Mouse (Mus musculus) hindbrain, embryonic 10.5 days (tissue): ENCODE results near the gene Six4. TPM values are rescaled to one million over a fixed set of nuclear protein-coding genes. Genes with fewer than 3 reads are reported as not detected.

ENCODE experiments used
- polyA plus RNA-seq: library from polyadenylated mRNA; unstranded; fragments of >200 nt; fragmentation: Nextera tagmentation; extraction: Ambion mirVana; gene quantifications from 2 replicates; pipeline ENCODE4 v1.2.1, GENCODE M21; 2016

Six4 gene
- polyA plus RNA-seq, 1 experiment from 2014 or later: 5.0 TPM

Other genes with a start within 250 kb of the Six4 start
- 0.14 and 0.77 TPM in 2 replicates for gene Six6, start 173.6 kb downstream of the Six4 start, polyA plus RNA-seq
- 2.0 and 2.3 TPM in 2 replicates for gene 4930447C04Rik, start 172.7 kb downstream of the Six4 start, polyA plus RNA-seq
- 21.1 and 33.5 TPM in 2 replicates for gene Six1, start 59.6 kb downstream of the Six4 start, polyA plus RNA-seq
- 29.1 and 36.3 TPM in 2 replicates for gene Mnat1, start 10.3 kb upstream of the Six4 start, polyA plus RNA-seq
- gene Trmt5, start 173.3 kb upstream of the Six4 start, polyA plus RNA-seq: 18.3 and 20.3 TPM in 2 replicates
- 7.0 and 10.1 TPM in 2 replicates for gene Slc38a6, start 173.3 kb upstream of the Six4 start, polyA plus RNA-seq